Comparison of ENCODE assay signal across 27 mouse cellular contexts in genomic region chr7:126601896-126602295, GRCm38 (mm10). TPM values are rescaled to one million over a fixed set of nuclear protein-coding genes. Genes with fewer than 3 reads are reported as not detected.
"Had no signal": no experiment of that assay in that cellular context is flagged by ENCODE, and none has a peak within 500 bp of the region (broad histone marks: within the 10 kb centered on the region; RNA-seq: fewer than 3 reads in every experiment).

No protein-coding gene starts in this region.

- DNase-seq: kidney, adult 2 months; kidney, postnatal 4 days; liver; lung, adult 18-20 months; lung, postnatal 10 days; lung, postnatal 36 days; right cerebral cortex, postnatal 14 days; right cerebral cortex, postnatal 4 days; thymus, adult 2 months; thymus, postnatal 25 days had no signal

- H3K27ac ChIP-seq: kidney, postnatal 0 days; limb, embryonic 10.5 days; limb, embryonic 13.5 days; liver, embryonic 12.5 days; liver, embryonic 15.5 days; lung, embryonic 15.5 days; midbrain, embryonic 10.5 days; midbrain, embryonic 13.5 days; neural tube, embryonic 13.5 days; stomach, postnatal 0 days had no signal

- H3K4me3 ChIP-seq: limb, embryonic 10.5 days; limb, embryonic 13.5 days; liver, embryonic 12.5 days; liver, embryonic 15.5 days; lung, embryonic 15.5 days; midbrain, embryonic 10.5 days; midbrain, embryonic 13.5 days; neural tube, embryonic 13.5 days had no signal

- H3K4me1 ChIP-seq: liver, embryonic 12.5 days; midbrain, embryonic 10.5 days; midbrain, embryonic 13.5 days; neural tube, embryonic 13.5 days had no signal

- ATAC-seq: intestine, embryonic 16.5 days; liver, embryonic 12.5 days; midbrain, embryonic 13.5 days; midbrain, embryonic 16.5 days had no signal

RNA-seq across cellular contexts. Expression of gene Il27, which starts 7.2 kb away (rescaled TPM):
- total RNA-seq: layer of hippocampus, adult 18-20 months; layer of hippocampus, postnatal 14 days; left cerebral cortex, postnatal 25 days had no signal
- polyA plus RNA-seq: intestine, embryonic 16.5 days; kidney, embryonic 14.5 days; kidney, postnatal 0 days; limb, embryonic 10.5 days; limb, embryonic 13.5 days; liver, embryonic 12.5 days; lung, embryonic 15.5 days; midbrain, embryonic 10.5 days; midbrain, embryonic 13.5 days; midbrain, embryonic 16.5 days; neural tube, embryonic 13.5 days; stomach, embryonic 14.5 days had no signal
